Mouse (Mus musculus) neural tube, embryonic 14.5 days (tissue): ENCODE measurements around the gene Stfa1. TPM values are rescaled to one million over a fixed set of nuclear protein-coding genes. Genes with fewer than 3 reads are reported as not detected.
"Not testable (repeated sequence)": the region's sequence is repeated elsewhere in the genome, so short reads cannot be mapped to it uniquely, and the experiment has no call there.

Experiments
- ATAC-seq: fragments of 200-750 bp; cut with Nextera tagmentation; 2 replicates; pipeline ENCODE4 v1.8.0; 2017; ENCODE audit warnings: low read depth, mild to moderate bottlenecking, moderate TSS enrichment, moderate library complexity
- H3K27ac ChIP-seq: fragments of 300-500 bp; sonication (generic); 2 replicates; pipeline ENCODE4 v1.5.1; 2014; ENCODE audit warnings: low read depth, mild to moderate bottlenecking, control low read depth, low read length, moderate library complexity, mixed read lengths
- H3K27me3 ChIP-seq: fragments of 300-500 bp; sonication (generic); 2 replicates; pipeline ENCODE4 v1.6.1; 2014; ENCODE audit warnings: low read length; ENCODE audit not compliant: control insufficient read depth, insufficient read depth
- H3K36me3 ChIP-seq: fragments of 300-500 bp; sonication (generic); 2 replicates; pipeline ENCODE4 v1.6.1; 2014; ENCODE audit warnings: low read length, mixed read lengths; ENCODE audit not compliant: control insufficient read depth, insufficient read depth
- H3K4me1 ChIP-seq: fragments of 300-500 bp; sonication (generic); 2 replicates; pipeline ENCODE4 v1.6.1; 2014; ENCODE audit warnings: low read length; ENCODE audit not compliant: control insufficient read depth, insufficient read depth
- H3K4me2 ChIP-seq: fragments of 300-500 bp; sonication (generic); 2 replicates; pipeline ENCODE4 v1.6.1; 2014; ENCODE audit warnings: mild to moderate bottlenecking, low read depth, low read length, control low read depth
- H3K4me3 ChIP-seq: fragments of 300-500 bp; sonication (generic); 2 replicates; pipeline ENCODE4 v1.5.1; 2014; ENCODE audit warnings: low read depth, low read length, control low read depth, mixed read lengths
- H3K9ac ChIP-seq: fragments of 300-500 bp; sonication (generic); replicated peaks from 2 replicates; pipeline ENCODE4 v1.6.1; 2014; ENCODE audit warnings: low read depth, mild to moderate bottlenecking, control low read depth, low read length, mixed read lengths
- H3K9me3 ChIP-seq: fragments of 300-500 bp; sonication (generic); 2 replicates; pipeline ENCODE4 v1.6.1; 2016; ENCODE audit warnings: low read length; ENCODE audit not compliant: control insufficient read depth
- WGBS: fragments of 180-500 bp; shearing (Covaris S2); extraction: QIAGEN DNeasy Blood & Tissue Kit; methylation state at CpG from one replicate; pipeline ENCODE4 v1.1.7; 2014; 5-methylcytosine and 5-hydroxymethylcytosine counted together
- polyA plus RNA-seq: library from polyadenylated mRNA; unstranded; fragments of >200 nt; fragmentation: Nextera tagmentation; extraction: Ambion mirVana; gene quantifications from 2 replicates; pipeline ENCODE4 v1.2.1, GENCODE M21; 2014

Stfa1 gene
- 0.46 and 1.7 TPM in 2 replicates for polyA plus RNA-seq

GRCm38 (mm10) chr16:36276796-36277195 lies at the start of gene Stfa1:
Gene Stfa1, plus strand, starts transcription at chr16:36276951.
- not testable (repeated sequence) for H3K27ac ChIP-seq, H3K27me3 ChIP-seq, ATAC-seq, H3K4me3 ChIP-seq, H3K9me3 ChIP-seq, H3K4me2 ChIP-seq, H3K9ac ChIP-seq, H3K36me3 ChIP-seq, H3K4me1 ChIP-seq
- WGBS = 95% methylated on average over 4 of the region's 4 CpGs

DNA sequence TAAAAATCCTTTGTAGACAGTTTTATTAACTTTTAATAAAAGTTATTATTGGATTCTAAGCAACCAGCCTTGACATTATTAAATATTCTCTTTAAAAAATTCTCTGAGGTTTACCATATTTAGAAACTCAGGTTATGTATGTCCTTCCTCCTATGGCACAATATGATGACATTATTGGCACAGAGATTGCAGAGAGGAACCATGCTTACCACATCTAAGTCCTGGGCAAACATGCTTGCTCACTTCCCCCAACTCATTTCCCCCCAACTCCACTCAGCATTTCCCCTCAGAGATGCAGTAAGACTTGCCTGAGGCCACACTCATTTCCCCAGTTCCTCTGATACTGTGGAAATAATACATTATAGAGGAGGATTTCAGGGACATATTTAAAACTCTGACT lies 16.2 kb upstream of the Stfa1 start:
- H3K27ac ChIP-seq, H3K4me3 ChIP-seq, H3K9me3 ChIP-seq, H3K4me2 ChIP-seq, H3K9ac ChIP-seq, H3K27me3 ChIP-seq, H3K36me3 ChIP-seq, ATAC-seq, H3K4me1 ChIP-seq: not testable (repeated sequence)

- no peaks in the 10 kb centered on the region for H3K36me3 ChIP-seq
- H3K27me3 ChIP-seq = no peaks in the 10 kb centered on the region
- H3K27ac ChIP-seq = no peak overlapping the region
- H3K4me3 ChIP-seq = no peak overlapping the region
- no peak for ATAC-seq
- WGBS = 92% methylated on average over 4 of the region's 4 CpGs
- no peaks in the 10 kb centered on the region for H3K9me3 ChIP-seq
- H3K4me2 ChIP-seq = no peak overlapping the region
- no peaks in the 10 kb centered on the region for H3K4me1 ChIP-seq
- H3K9ac ChIP-seq = no peak overlapping the region
These were observed 12.4 kb downstream of the Stfa1 start for GRCm38 (mm10) chr16:36289140-36289539.

- WGBS = 89% methylated on average over 4 of the region's 4 CpGs
- no peaks in the 10 kb centered on the region for H3K4me1 ChIP-seq
- H3K36me3 ChIP-seq = no peaks in the 10 kb centered on the region
- ATAC-seq = no peak
- H3K4me3 ChIP-seq = no peak overlapping the region
- H3K27me3 ChIP-seq = no peaks in the 10 kb centered on the region
- H3K4me2 ChIP-seq = no peak overlapping the region
- H3K9me3 ChIP-seq = no peaks in the 10 kb centered on the region
- H3K9ac ChIP-seq = no peak overlapping the region
- no peak overlapping the region for H3K27ac ChIP-seq
These were observed 30.9 kb downstream of the Stfa1 start for GRCm38 (mm10) chr16:36307631-36308030.

DNA sequence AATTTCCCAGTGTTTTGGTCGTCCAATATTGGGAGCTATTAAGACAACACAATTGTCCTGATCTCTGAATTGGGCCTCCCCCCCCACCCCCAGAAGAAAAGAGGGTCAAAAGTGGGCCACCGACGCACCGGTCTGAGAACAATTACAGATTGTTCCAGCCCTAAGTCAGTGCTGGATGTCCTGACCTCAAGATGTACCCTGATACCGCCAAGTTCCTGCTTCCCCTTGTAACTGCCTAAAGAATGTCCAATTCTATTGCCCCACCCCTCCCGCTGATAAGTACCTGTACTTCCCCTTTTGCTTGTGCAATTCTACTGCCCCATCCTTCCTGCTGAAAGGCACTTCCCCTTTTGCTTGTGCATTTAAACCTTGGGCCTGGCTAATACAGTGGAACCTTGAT lies 39.4 kb downstream of the Stfa1 start:
- not testable (repeated sequence) for H3K27me3 ChIP-seq, H3K36me3 ChIP-seq, H3K9ac ChIP-seq, H3K9me3 ChIP-seq, H3K4me2 ChIP-seq, ATAC-seq, H3K4me1 ChIP-seq, H3K4me3 ChIP-seq, H3K27ac ChIP-seq
- WGBS = 65% methylated on average over 6 of the region's 6 CpGs

- Histone ChIP-seq H3K4me2 (no peak overlapping the region), H3K9me3 (no peaks in the 10 kb centered on the region), H3K27me3 (no peaks in the 10 kb centered on the region), H3K4me1 (no peaks in the 10 kb centered on the region), H3K27ac (no peak overlapping the region), H3K4me3 (no peak overlapping the region), H3K9ac (no peak overlapping the region), H3K36me3 (no peaks in the 10 kb centered on the region)
- no peak for ATAC-seq
These were observed 42.5 kb downstream of the Stfa1 start for GRCm38 (mm10) chr16:36319286-36319685.

- no peaks in the 10 kb centered on the region for H3K9me3 ChIP-seq
- H3K9ac ChIP-seq = no peak within 1 kb of the TSS
- H3K4me2 ChIP-seq = no peak within 1 kb of the TSS
- no peaks in the 10 kb centered on the region for H3K4me1 ChIP-seq
- ATAC-seq = no peak
- H3K4me3 ChIP-seq = no peak within 1 kb of the TSS
- H3K27me3 ChIP-seq = no peaks in the 10 kb centered on the region
- H3K27ac ChIP-seq = no peak within 1 kb of the TSS
- 85% methylated on average over 3 of the region's 3 CpGs for WGBS
- no peaks in the 10 kb centered on the region for H3K36me3 ChIP-seq
These were observed 57.5 kb downstream of the Stfa1 start, which contains the start of gene BC117090 for GRCm38 (mm10) chr16:36334232-36334631. Gene BC117090, minus strand, starts transcription at chr16:36334332.

Other genes starting within 250 kb of the Stfa1 start
- 15.1 and 15.6 TPM in 2 replicates for gene Wdr5b, start 235.8 kb upstream of the Stfa1 start, polyA plus RNA-seq
- 125 and 139 TPM in 2 replicates for gene Fam162a, start 205.4 kb upstream of the Stfa1 start, polyA plus RNA-seq
- gene Ccdc58, start 205.3 kb upstream of the Stfa1 start, polyA plus RNA-seq = 28.5 and 29.4 TPM in 2 replicates
- gene Csta1, start 145.7 kb upstream of the Stfa1 start, polyA plus RNA-seq = 0.19 TPM in 1 of 2 replicates, not detected in the other
- gene Stfa2l1, start 120.1 kb upstream of the Stfa1 start, polyA plus RNA-seq = not detected in 2 replicates
- 1.8 TPM in 1 of 2 replicates, not detected in the other for gene Gm5483, start 92.7 kb upstream of the Stfa1 start, polyA plus RNA-seq
- not detected in 2 replicates for gene Gm5416, start 66.5 kb upstream of the Stfa1 start, polyA plus RNA-seq
- gene 2010005H15Rik, start 55.5 kb upstream of the Stfa1 start, polyA plus RNA-seq = not detected in 2 replicates
- not detected in 2 replicates for gene BC117090, start 57.4 kb downstream of the Stfa1 start, polyA plus RNA-seq
- gene BC100530, start 90.8 kb downstream of the Stfa1 start, polyA plus RNA-seq = 2.5 TPM in 1 of 2 replicates, not detected in the other
- not detected in 2 replicates for gene Stfa2, start 131.5 kb downstream of the Stfa1 start, polyA plus RNA-seq
- gene Stfa3, start 178.4 kb downstream of the Stfa1 start, polyA plus RNA-seq = 0.79 TPM in 1 of 2 replicates, not detected in the other